Mouse (Mus musculus): ENCODE data around the gene Ifit2. TPM values are rescaled to one million over a fixed set of nuclear protein-coding genes. Genes with fewer than 3 reads are reported as not detected.

The Ifit2 gene
- polyA plus RNA-seq (2012; rRNA removed) = 2.8 and 2.9 TPM in 2 replicates

GRCm38 (mm10) chr19:34550534-34551223 lies at the start of gene Ifit2:
Gene Ifit2, plus strand, starts transcription at chr19:34550694.
- peak; percentile 92 for DNase-seq (ENCODE audit: low read depth)
- TF ChIP-seq CTCF (IDR thresholded peaks at IDR 0.05; ENCODE audit: borderline replicate concordance, extremely low read depth, insufficient read depth, insufficient read length) = peak; percentile 78
- TF ChIP-seq POLR2A (IDR thresholded peaks at IDR 0.05; ENCODE audit: borderline replicate concordance, extremely low read depth, insufficient read depth, insufficient read length, poor library complexity, severe bottlenecking) = peak; percentile 22; the same call in 1 of the 2 replicates

- peak; percentile 54 for DNase-seq (ENCODE audit: low read depth)
- TF ChIP-seq POLR2A (IDR thresholded peaks at IDR 0.05; ENCODE audit: borderline replicate concordance, extremely low read depth, insufficient read depth, insufficient read length, poor library complexity, severe bottlenecking) (no peak), CTCF (IDR thresholded peaks at IDR 0.05; ENCODE audit: borderline replicate concordance, extremely low read depth, insufficient read depth, insufficient read length) (peak; percentile 60; the same call in 1 of the 2 replicates)
Measured at GRCm38 (mm10) chr19:34500763-34501162, 49.7 kb upstream of the Ifit2 start.

- no peak for DNase-seq (ENCODE audit: low read depth)
- TF ChIP-seq CTCF (IDR thresholded peaks at IDR 0.05; ENCODE audit: borderline replicate concordance, extremely low read depth, insufficient read depth, insufficient read length) (no peak), POLR2A (IDR thresholded peaks at IDR 0.05; ENCODE audit: borderline replicate concordance, extremely low read depth, insufficient read depth, insufficient read length, poor library complexity, severe bottlenecking) (no peak)
Measured at GRCm38 (mm10) chr19:34505161-34505721, 45.3 kb upstream of the Ifit2 start.

GRCm38 (mm10) chr19:34510717-34511116 lies 39.8 kb upstream of the Ifit2 start:
- no peak for DNase-seq (ENCODE audit: low read depth)
- TF ChIP-seq CTCF (IDR thresholded peaks at IDR 0.05; ENCODE audit: borderline replicate concordance, extremely low read depth, insufficient read depth, insufficient read length) = no peak
- TF ChIP-seq POLR2A (IDR thresholded peaks at IDR 0.05; ENCODE audit: borderline replicate concordance, extremely low read depth, insufficient read depth, insufficient read length, poor library complexity, severe bottlenecking) = no peak

GRCm38 (mm10) chr19:34511528-34511927 lies 39.0 kb upstream of the Ifit2 start:
- TF ChIP-seq POLR2A (IDR thresholded peaks at IDR 0.05; ENCODE audit: borderline replicate concordance, extremely low read depth, insufficient read depth, insufficient read length, poor library complexity, severe bottlenecking) (no peak), CTCF (IDR thresholded peaks at IDR 0.05; ENCODE audit: borderline replicate concordance, extremely low read depth, insufficient read depth, insufficient read length) (no peak)
- DNase-seq (ENCODE audit: low read depth) = no peak

- DNase-seq (ENCODE audit: low read depth) = no peak
- no peak for TF ChIP-seq CTCF (IDR thresholded peaks at IDR 0.05; ENCODE audit: borderline replicate concordance, extremely low read depth, insufficient read depth, insufficient read length)
- TF ChIP-seq POLR2A (IDR thresholded peaks at IDR 0.05; ENCODE audit: borderline replicate concordance, extremely low read depth, insufficient read depth, insufficient read length, poor library complexity, severe bottlenecking) = no peak
Measured at GRCm38 (mm10) chr19:34515681-34516080, 34.8 kb upstream of the Ifit2 start.

GRCm38 (mm10) chr19:34516346-34516745 lies 34.1 kb upstream of the Ifit2 start:
- DNase-seq (ENCODE audit: low read depth) = no peak
- TF ChIP-seq POLR2A (IDR thresholded peaks at IDR 0.05; ENCODE audit: borderline replicate concordance, extremely low read depth, insufficient read depth, insufficient read length, poor library complexity, severe bottlenecking) (no peak), CTCF (IDR thresholded peaks at IDR 0.05; ENCODE audit: borderline replicate concordance, extremely low read depth, insufficient read depth, insufficient read length) (no peak)

GRCm38 (mm10) chr19:34517197-34517596 lies 33.3 kb upstream of the Ifit2 start:
- TF ChIP-seq POLR2A (IDR thresholded peaks at IDR 0.05; ENCODE audit: borderline replicate concordance, extremely low read depth, insufficient read depth, insufficient read length, poor library complexity, severe bottlenecking) = no peak
- TF ChIP-seq CTCF (IDR thresholded peaks at IDR 0.05; ENCODE audit: borderline replicate concordance, extremely low read depth, insufficient read depth, insufficient read length) = no peak
- no peak for DNase-seq (ENCODE audit: low read depth)

- no peak for DNase-seq (ENCODE audit: low read depth)
Measured at GRCm38 (mm10) chr19:34517812-34518594, 32.5 kb upstream of the Ifit2 start.

GRCm38 (mm10) chr19:34518786-34519185 lies 31.7 kb upstream of the Ifit2 start:
- peak; percentile 14 for DNase-seq (ENCODE audit: low read depth)
- no peak for TF ChIP-seq CTCF (IDR thresholded peaks at IDR 0.05; ENCODE audit: borderline replicate concordance, extremely low read depth, insufficient read depth, insufficient read length)
- TF ChIP-seq POLR2A (IDR thresholded peaks at IDR 0.05; ENCODE audit: borderline replicate concordance, extremely low read depth, insufficient read depth, insufficient read length, poor library complexity, severe bottlenecking) = no peak

More at GRCm38 (mm10) chr19:34517812-34518594, 32.5 kb upstream of the Ifit2 start:
- TF ChIP-seq POLR2A (IDR thresholded peaks at IDR 0.05; ENCODE audit: borderline replicate concordance, extremely low read depth, insufficient read depth, insufficient read length, poor library complexity, severe bottlenecking) = no peak
- no peak for TF ChIP-seq CTCF (IDR thresholded peaks at IDR 0.05; ENCODE audit: borderline replicate concordance, extremely low read depth, insufficient read depth, insufficient read length)

- DNase-seq (ENCODE audit: low read depth) = no peak
- TF ChIP-seq CTCF (IDR thresholded peaks at IDR 0.05; ENCODE audit: borderline replicate concordance, extremely low read depth, insufficient read depth, insufficient read length) (no peak), POLR2A (IDR thresholded peaks at IDR 0.05; ENCODE audit: borderline replicate concordance, extremely low read depth, insufficient read depth, insufficient read length, poor library complexity, severe bottlenecking) (no peak)
Measured at GRCm38 (mm10) chr19:34519646-34520045, 30.8 kb upstream of the Ifit2 start.
